Mouse (Mus musculus): Measurements from ENCODE around the gene Usp2. TPM values are rescaled to one million over a fixed set of nuclear protein-coding genes. Genes with fewer than 3 reads are reported as not detected.

The Usp2 gene
- polyA plus RNA-seq, 1 experiment from 2014 or later, result 39.4 TPM

GRCm38 (mm10) chr9:44081581-44081980 lies 14.8 kb downstream of the Usp2 start:
- no peak for DNase-seq (ENCODE audit: low spot score)
- Histone ChIP-seq H3K9ac (ENCODE audit: low read depth, low read length) (no peak overlapping the region), H3K4me3 (ENCODE audit: low read depth, low read length) (no peak overlapping the region), H3K27ac (replicated peaks; ENCODE audit: low read depth, low read length) (no peak overlapping the region), H3K27me3 (replicated peaks; ENCODE audit: control insufficient read depth, insufficient read depth, low read length) (peaks cover 15% of the 10 kb centered on the region; the same call in 1 of the 2 replicates), H3K36me3 (ENCODE audit: control insufficient read depth, insufficient read depth, low read length) (no peaks in the 10 kb centered on the region), H3K4me1 (ENCODE audit: control insufficient read depth, insufficient read depth, low read length) (peaks cover 28% of the 10 kb centered on the region), H3K9me3 (ENCODE audit: control insufficient read depth, low read length) (no peaks in the 10 kb centered on the region), H3K4me2 (ENCODE audit: low read depth, low read length) (no peak overlapping the region)
- WGBS, result 53% methylated on average over 5 of the region's 5 CpGs
- no peak for ATAC-seq (ENCODE audit: low read depth)

GRCm38 (mm10) chr9:44082266-44082665 lies 15.4 kb downstream of the Usp2 start:
- Histone ChIP-seq H3K27me3 (replicated peaks; ENCODE audit: control insufficient read depth, insufficient read depth, low read length) (peaks cover 15% of the 10 kb centered on the region; the same call in 1 of the 2 replicates), H3K9me3 (ENCODE audit: control insufficient read depth, low read length) (no peaks in the 10 kb centered on the region), H3K4me2 (ENCODE audit: low read depth, low read length) (no peak overlapping the region), H3K36me3 (ENCODE audit: control insufficient read depth, insufficient read depth, low read length) (no peaks in the 10 kb centered on the region), H3K27ac (replicated peaks; ENCODE audit: low read depth, low read length) (no peak overlapping the region), H3K9ac (ENCODE audit: low read depth, low read length) (no peak overlapping the region), H3K4me3 (ENCODE audit: low read depth, low read length) (no peak overlapping the region), H3K4me1 (ENCODE audit: control insufficient read depth, insufficient read depth, low read length) (peaks cover 29% of the 10 kb centered on the region)
- DNase-seq (ENCODE audit: low spot score) (no peak), ATAC-seq (ENCODE audit: low read depth) (no peak)
- WGBS, result 92% methylated on average over 5 of the region's 5 CpGs

GRCm38 (mm10) chr9:44083392-44084121 lies 16.7 kb downstream of the Usp2 start:
- ATAC-seq (ENCODE audit: low read depth) (no peak), DNase-seq (ENCODE audit: low spot score) (peak; percentile 69)
- Histone ChIP-seq H3K4me3 (ENCODE audit: low read depth, low read length) (peak overlapping the region; percentile 66), H3K27ac (replicated peaks; ENCODE audit: low read depth, low read length) (no peak overlapping the region), H3K9ac (ENCODE audit: low read depth, low read length) (peak overlapping the region; percentile 77; the same call in 1 of the 2 replicates), H3K4me2 (ENCODE audit: low read depth, low read length) (peak overlapping the region; percentile 99), H3K36me3 (ENCODE audit: control insufficient read depth, insufficient read depth, low read length) (no peaks in the 10 kb centered on the region), H3K4me1 (ENCODE audit: control insufficient read depth, insufficient read depth, low read length) (peaks cover 35% of the 10 kb centered on the region), H3K9me3 (ENCODE audit: control insufficient read depth, low read length) (no peaks in the 10 kb centered on the region), H3K27me3 (replicated peaks; ENCODE audit: control insufficient read depth, insufficient read depth, low read length) (peaks cover 15% of the 10 kb centered on the region; the same call in 1 of the 2 replicates)
- WGBS, result 11% methylated on average over 23 of the region's 23 CpGs

- Histone ChIP-seq H3K4me1 (ENCODE audit: control insufficient read depth, insufficient read depth, low read length) (peaks cover 31% of the 10 kb centered on the region), H3K9ac (ENCODE audit: low read depth, low read length) (peak overlapping the region; percentile 77), H3K4me2 (ENCODE audit: low read depth, low read length) (peak overlapping the region; percentile 99), H3K4me3 (ENCODE audit: low read depth, low read length) (peak overlapping the region; percentile 66), H3K9me3 (ENCODE audit: control insufficient read depth, low read length) (no peaks in the 10 kb centered on the region), H3K27ac (replicated peaks; ENCODE audit: low read depth, low read length) (no peak overlapping the region), H3K27me3 (replicated peaks; ENCODE audit: control insufficient read depth, insufficient read depth, low read length) (peaks cover 15% of the 10 kb centered on the region; the same call in 1 of the 2 replicates), H3K36me3 (ENCODE audit: control insufficient read depth, insufficient read depth, low read length) (no peaks in the 10 kb centered on the region)
- ATAC-seq (ENCODE audit: low read depth) (no peak), DNase-seq (ENCODE audit: low spot score) (no peak)
- WGBS, result 4% methylated on average over 14 of the region's 14 CpGs
Measured at GRCm38 (mm10) chr9:44084236-44084635, 17.4 kb downstream of the Usp2 start.

- 0% methylated on average over 12 of the region's 62 CpGs for WGBS
- Histone ChIP-seq H3K4me2 (ENCODE audit: low read depth, low read length) (peak overlapping the region; percentile 99), H3K4me1 (ENCODE audit: control insufficient read depth, insufficient read depth, low read length) (peaks cover 36% of the 10 kb centered on the region), H3K36me3 (ENCODE audit: control insufficient read depth, insufficient read depth, low read length) (no peaks in the 10 kb centered on the region), H3K4me3 (ENCODE audit: low read depth, low read length) (peak overlapping the region; percentile 66), H3K9me3 (ENCODE audit: control insufficient read depth, low read length) (no peaks in the 10 kb centered on the region), H3K9ac (ENCODE audit: low read depth, low read length) (peak overlapping the region; percentile 77), H3K27me3 (replicated peaks; ENCODE audit: control insufficient read depth, insufficient read depth, low read length) (peaks cover 15% of the 10 kb centered on the region; the same call in 1 of the 2 replicates), H3K27ac (replicated peaks; ENCODE audit: low read depth, low read length) (no peak overlapping the region)
- peak; percentile 88 for DNase-seq (ENCODE audit: low spot score)
- ATAC-seq (ENCODE audit: low read depth), result peak; percentile 64
Measured at GRCm38 (mm10) chr9:44084659-44085229, 17.9 kb downstream of the Usp2 start.

- H3K36me3 ChIP-seq (ENCODE audit: control insufficient read depth, insufficient read depth, low read length), result no peaks in the 10 kb centered on the region
- H3K27ac ChIP-seq (replicated peaks; ENCODE audit: low read depth, low read length), result no peak overlapping the region
- H3K9me3 ChIP-seq (ENCODE audit: control insufficient read depth, low read length), result no peaks in the 10 kb centered on the region
- peak overlapping the region; percentile 99 for H3K4me2 ChIP-seq (ENCODE audit: low read depth, low read length)
- H3K4me3 ChIP-seq (ENCODE audit: low read depth, low read length), result peak overlapping the region; percentile 66
- DNase-seq (ENCODE audit: low spot score) (no peak), ATAC-seq (ENCODE audit: low read depth) (no peak)
- WGBS, result 9% methylated on average over 10 of the region's 10 CpGs
- H3K27me3 ChIP-seq (replicated peaks; ENCODE audit: control insufficient read depth, insufficient read depth, low read length), result peaks cover 15% of the 10 kb centered on the region; the same call in 1 of the 2 replicates
- H3K9ac ChIP-seq (ENCODE audit: low read depth, low read length), result peak overlapping the region; percentile 77
- H3K4me1 ChIP-seq (ENCODE audit: control insufficient read depth, insufficient read depth, low read length), result peaks cover 41% of the 10 kb centered on the region
Measured at GRCm38 (mm10) chr9:44085276-44085675, 18.5 kb downstream of the Usp2 start.

GRCm38 (mm10) chr9:44085741-44086665 lies 19.2 kb downstream of the Usp2 start:
- ATAC-seq (ENCODE audit: low read depth) (no peak), DNase-seq (ENCODE audit: low spot score) (no peak)
- Histone ChIP-seq H3K36me3 (ENCODE audit: control insufficient read depth, insufficient read depth, low read length) (peaks cover 6% of the 10 kb centered on the region; the same call in 1 of the 2 replicates), H3K4me2 (ENCODE audit: low read depth, low read length) (peak overlapping the region; percentile 99), H3K4me3 (ENCODE audit: low read depth, low read length) (peak overlapping the region; percentile 66), H3K9me3 (ENCODE audit: control insufficient read depth, low read length) (no peaks in the 10 kb centered on the region), H3K9ac (ENCODE audit: low read depth, low read length) (no peak overlapping the region), H3K27me3 (replicated peaks; ENCODE audit: control insufficient read depth, insufficient read depth, low read length) (peaks cover 15% of the 10 kb centered on the region; the same call in 1 of the 2 replicates), H3K4me1 (ENCODE audit: control insufficient read depth, insufficient read depth, low read length) (peaks cover 41% of the 10 kb centered on the region), H3K27ac (replicated peaks; ENCODE audit: low read depth, low read length) (no peak overlapping the region)
- WGBS, result 60% methylated on average over 15 of the region's 15 CpGs

- peaks cover 41% of the 10 kb centered on the region for H3K4me1 ChIP-seq (ENCODE audit: control insufficient read depth, insufficient read depth, low read length)
Measured at GRCm38 (mm10) chr9:44086960-44087359, 20.1 kb downstream of the Usp2 start.

More at GRCm38 (mm10) chr9:44086960-44087359, 20.1 kb downstream of the Usp2 start:
- ATAC-seq (ENCODE audit: low read depth) (no peak), DNase-seq (ENCODE audit: low spot score) (no peak)
- H3K9ac ChIP-seq (ENCODE audit: low read depth, low read length), result no peak overlapping the region
- H3K9me3 ChIP-seq (ENCODE audit: control insufficient read depth, low read length), result no peaks in the 10 kb centered on the region
- peaks cover 16% of the 10 kb centered on the region; the same call in 1 of the 2 replicates for H3K36me3 ChIP-seq (ENCODE audit: control insufficient read depth, insufficient read depth, low read length)
- no peak overlapping the region for H3K4me3 ChIP-seq (ENCODE audit: low read depth, low read length)
- peaks cover 15% of the 10 kb centered on the region; the same call in 1 of the 2 replicates for H3K27me3 ChIP-seq (replicated peaks; ENCODE audit: control insufficient read depth, insufficient read depth, low read length)
- H3K27ac ChIP-seq (replicated peaks; ENCODE audit: low read depth, low read length), result no peak overlapping the region
- WGBS, result 34% methylated on average over 10 of the region's 10 CpGs
- no peak overlapping the region for H3K4me2 ChIP-seq (ENCODE audit: low read depth, low read length)
